Mouse (Mus musculus) embryo, embryonic 10.5 days (tissue): ENCODE results near the gene Col25a1.
A peak's percentile ranks its signal among the peaks of the same experiment; 100 is the strongest.

Experiments used
- DNase-seq: peaks from one replicate; pipeline ENCODE4 v3.0.0-alpha.2; 2015; ENCODE audit warnings: low spot score

The Col25a1 gene

DNA sequence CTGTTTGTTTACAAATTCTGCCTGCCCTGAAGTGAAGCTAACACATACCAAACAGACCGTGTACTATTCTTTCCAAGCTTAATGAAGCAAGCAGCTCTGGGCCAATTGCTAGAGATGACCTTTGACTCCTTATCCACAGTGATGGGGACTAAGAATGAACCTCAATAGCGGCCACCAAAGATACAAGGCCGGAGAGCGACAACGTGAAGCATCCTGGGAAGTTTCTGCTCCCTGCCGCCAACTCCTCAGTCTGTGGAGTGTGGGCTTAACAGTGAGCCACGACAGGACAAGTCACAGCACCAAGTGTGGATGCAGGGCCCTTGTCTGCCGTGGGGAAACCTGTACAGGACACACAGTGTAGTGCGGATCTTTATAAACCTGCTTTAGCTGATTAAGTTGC is 247.3 kb downstream of the Col25a1 start:
- DNase-seq: peak; percentile 54

GRCm38 (mm10) chr3:130380299-130380845 is 249.1 kb downstream of the Col25a1 start:
- no peak for DNase-seq

- no peak for DNase-seq
These were observed 250.4 kb downstream of the Col25a1 start for GRCm38 (mm10) chr3:130381691-130382090.

DNA sequence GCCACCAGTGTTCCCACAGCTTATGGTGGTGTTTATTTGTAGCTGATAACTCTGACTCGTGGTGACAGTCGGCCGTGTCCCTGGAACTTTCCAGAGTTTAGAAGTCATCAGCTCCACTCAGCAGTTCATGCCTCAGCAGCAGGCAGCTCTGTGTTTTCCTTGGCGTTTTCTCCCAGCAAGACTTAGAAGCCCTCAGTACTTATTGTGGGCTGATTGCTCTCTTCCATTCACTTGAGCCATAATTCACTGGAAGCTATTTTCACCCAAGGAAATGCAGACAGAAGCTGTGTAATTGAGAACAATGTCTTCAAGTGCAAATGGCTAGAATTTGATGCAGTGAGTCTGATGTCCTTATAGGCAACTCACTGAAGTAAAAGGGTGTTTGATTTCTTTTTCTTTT is 254.6 kb downstream of the Col25a1 start:
- peak; percentile 35 for DNase-seq

- DNase-seq: no peak
These were observed 255.9 kb downstream of the Col25a1 start for GRCm38 (mm10) chr3:130387156-130387555.

DNA sequence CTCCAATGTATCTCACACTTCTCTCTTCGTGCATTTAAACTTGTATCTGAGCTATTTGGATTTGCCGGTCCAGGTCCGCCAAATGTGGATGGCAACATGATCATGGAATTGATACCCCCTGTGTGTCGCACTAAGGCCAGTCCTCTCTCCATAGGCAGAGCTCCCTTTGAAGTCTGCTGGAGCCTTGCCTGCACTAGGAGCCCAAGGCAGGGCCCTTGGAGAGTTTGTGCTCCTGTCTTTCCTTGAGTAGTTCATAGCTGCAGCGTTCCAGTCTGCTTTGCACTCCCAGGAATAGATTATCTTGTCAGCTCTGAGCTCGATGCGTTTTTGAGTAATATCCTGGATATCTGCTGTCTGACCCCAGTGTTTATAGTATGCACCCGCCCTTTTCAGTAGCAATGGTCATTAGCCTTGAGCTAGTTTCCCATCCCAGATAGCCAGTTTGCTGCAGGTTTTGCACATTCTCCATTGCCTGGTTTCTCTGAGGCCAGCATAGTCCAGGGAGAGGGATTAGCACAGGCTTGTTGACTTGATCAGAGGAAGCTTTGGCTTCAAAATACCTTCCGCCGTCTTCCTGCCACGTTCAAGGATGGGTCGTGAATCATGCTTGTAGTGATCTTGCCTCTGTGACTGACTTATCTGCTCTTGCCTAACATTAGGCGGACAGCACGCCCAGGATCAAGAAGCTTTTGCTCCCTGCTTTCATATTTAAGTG is 258.1 kb downstream of the Col25a1 start:
- DNase-seq: no peak

GRCm38 (mm10) chr3:130396636-130397035 is 265.3 kb downstream of the Col25a1 start:
- no peak for DNase-seq

- DNase-seq: no peak
These were observed 269.6 kb downstream of the Col25a1 start for GRCm38 (mm10) chr3:130400716-130401559.

DNA sequence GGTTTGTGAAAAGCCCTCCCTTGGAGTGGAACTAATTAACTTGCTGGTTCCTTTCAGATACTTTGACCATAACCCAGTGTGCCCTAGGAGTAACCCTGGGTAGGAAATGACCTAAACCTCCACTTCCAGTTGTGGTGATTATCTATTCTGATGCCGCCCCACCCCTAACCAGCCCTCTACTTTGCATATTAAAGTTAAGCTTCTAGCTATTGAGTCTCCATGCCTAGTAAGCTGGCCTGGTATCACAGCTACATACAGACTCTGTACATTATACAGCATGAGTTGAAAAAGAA is 270.2 kb downstream of the Col25a1 start:
- DNase-seq: peak; percentile 45

GRCm38 (mm10) chr3:130404525-130405409 is 273.5 kb downstream of the Col25a1 start:
- DNase-seq: no peak

GRCm38 (mm10) chr3:130407201-130407600 is 275.9 kb downstream of the Col25a1 start:
- no peak for DNase-seq

GRCm38 (mm10) chr3:130413239-130413638 is 281.9 kb downstream of the Col25a1 start:
- DNase-seq: peak; percentile 87

DNA sequence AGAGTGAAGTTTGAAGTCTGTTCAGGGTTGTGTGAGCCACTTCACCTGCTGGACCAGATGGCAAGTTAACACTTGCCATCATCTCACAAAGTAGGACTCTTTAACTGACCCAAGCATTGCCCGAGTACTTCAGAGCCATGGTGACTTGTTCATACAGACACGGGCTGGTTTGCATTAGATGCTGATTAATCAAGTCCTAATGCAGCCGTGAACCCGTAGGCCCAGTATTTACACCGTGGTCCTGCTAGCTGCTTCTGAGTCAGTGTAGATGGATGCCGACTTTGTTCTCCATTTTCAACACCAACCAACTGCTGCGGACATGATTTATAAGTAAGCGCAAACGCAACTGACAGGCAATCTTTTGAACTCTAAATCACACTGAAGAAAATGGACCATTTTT is 287.6 kb downstream of the Col25a1 start:
- peak; percentile 40 for DNase-seq

GRCm38 (mm10) chr3:130428796-130429195 is 297.5 kb downstream of the Col25a1 start:
- DNase-seq: no peak

DNA sequence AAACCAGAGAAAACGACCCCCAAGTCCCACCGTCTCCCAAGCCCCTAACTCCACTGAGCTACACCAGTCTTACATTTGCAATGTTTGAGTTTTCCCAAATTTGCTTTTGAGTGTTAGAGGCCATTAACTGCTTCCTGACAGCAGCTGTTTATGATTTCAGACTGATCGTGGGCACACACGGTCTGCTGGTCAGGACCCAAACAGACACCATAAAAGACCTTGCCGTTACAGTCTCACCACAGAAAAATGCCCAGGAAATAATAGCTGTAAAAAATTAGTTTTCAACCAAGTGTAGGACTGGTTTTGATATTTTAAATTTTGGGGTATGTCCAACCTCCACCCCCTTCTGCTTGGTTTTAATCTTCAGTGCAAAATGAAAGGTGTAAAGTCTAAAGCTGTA is 298.8 kb downstream of the Col25a1 start:
- DNase-seq: no peak

- no peak for DNase-seq
These were observed 301.5 kb downstream of the Col25a1 start for GRCm38 (mm10) chr3:130432818-130433217.

- DNase-seq: no peak
These were observed 305.7 kb downstream of the Col25a1 start for GRCm38 (mm10) chr3:130436956-130437355.

- DNase-seq: no peak
These were observed 308.5 kb downstream of the Col25a1 start for GRCm38 (mm10) chr3:130439767-130440166.

GRCm38 (mm10) chr3:130440689-130441088 is 309.4 kb downstream of the Col25a1 start:
- peak; percentile 33 for DNase-seq

DNA sequence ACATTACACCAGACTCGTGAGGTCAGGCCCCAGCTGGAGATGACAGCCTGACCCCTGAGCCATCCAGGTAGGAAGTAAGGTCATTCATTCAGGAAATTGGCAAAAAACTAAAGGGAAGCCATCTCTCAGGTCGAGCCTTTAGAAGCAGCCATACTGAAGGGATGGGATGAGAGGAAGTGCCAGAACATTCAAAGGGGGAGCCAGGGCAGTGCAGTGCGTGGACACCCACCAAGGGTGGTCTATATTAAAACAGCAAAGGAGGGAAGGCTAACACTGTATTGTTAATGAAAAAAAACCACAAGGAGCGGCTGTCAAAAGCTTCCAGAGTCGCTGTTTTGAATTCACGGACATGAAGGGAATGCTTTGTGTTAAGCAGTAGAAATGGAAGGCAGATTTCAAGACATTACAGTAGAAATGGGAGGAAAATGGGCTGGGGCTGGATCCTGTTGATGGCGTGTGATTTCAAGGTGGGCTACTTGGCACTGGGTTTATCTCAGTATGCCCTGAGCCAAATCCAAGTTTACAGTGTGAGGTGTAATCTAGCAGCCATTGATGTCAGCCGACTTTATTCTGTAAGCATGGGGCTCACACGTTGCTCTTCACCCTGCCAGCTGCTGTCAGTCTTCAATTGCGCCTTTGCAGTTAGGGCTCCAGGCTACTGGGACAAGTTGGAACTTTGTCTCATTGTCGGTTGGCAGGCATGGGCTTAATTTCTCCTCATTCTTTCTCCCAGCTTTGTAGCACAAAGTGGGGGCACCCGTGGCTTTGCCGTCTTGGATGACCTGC is 312.7 kb downstream of the Col25a1 start:
- DNase-seq: no peak

- no peak for DNase-seq
These were observed 318.6 kb downstream of the Col25a1 start for GRCm38 (mm10) chr3:130449864-130450263.
